Comparison of ENCODE assay signal across 22 mouse cellular contexts in genomic region chr10:93006970-93007369, GRCm38 (mm10).
DNase-seq lines count a peak whose midpoint lies in the region; ATAC-seq lines count a peak whose summit lies in the region.
"Had no signal": no experiment of that assay in that cellular context is flagged by ENCODE, and none has a peak within 500 bp of the region (broad histone marks: within the 10 kb centered on the region; RNA-seq: fewer than 3 reads in every experiment).

No protein-coding gene starts in this region.

- ATAC-seq in CD4-positive, CD25-positive, alpha-beta regulatory T cell, adult 4 months, result peak; percentile 83
- ATAC-seq in common myeloid progenitor, adult 5-6 weeks (replicated peaks; ENCODE audit: low read depth, poor library complexity, severe bottlenecking), result 0 out of 2 replicates have a peak, but pooled peaks have one; percentile 39
- ATAC-seq: forebrain, embryonic 15.5 days; intestine, embryonic 16.5 days; Patski had no signal

- peak; percentile 30 for DNase-seq in CD4-positive helper T cell, adult 2 months (ENCODE audit: low read depth, low spot score)
- peak; percentile 15 for DNase-seq in naive thymus-derived CD4-positive, alpha-beta T cell, adult 2 months (ENCODE audit: low read depth)
- no peak for DNase-seq in left cerebral cortex, adult 18-20 months (ENCODE audit: low spot score in 2 of 2)
- no peak for DNase-seq in retina, embryonic 14.5 days (ENCODE audit: low spot score)
- DNase-seq in gastrocnemius, adult 18-20 months (ENCODE audit: low spot score), result no peak
- DNase-seq: adrenal gland, adult 2 months; adrenal gland, postnatal 14 days; cerebellum, adult 11 months; cerebellum, adult 2 months; cerebellum, adult 9-11 months; cerebellum, postnatal 25 days; embryo, embryonic 11 days; gastrocnemius, postnatal 14 days; heart, adult 18-20 months; heart, postnatal 14 days; heart, postnatal 4 days; kidney, adult 2 months had no signal

Comparison
In these comparisons a context has a peak if more than half of its experiments do, and no peak if none do; other contexts are left out.
1. DNase-seq: peak in CD4-positive helper T cell, adult 2 months (single experiment) and naive thymus-derived CD4-positive, alpha-beta T cell, adult 2 months (single experiment); none in left cerebral cortex, adult 18-20 months (0 of 2), retina, embryonic 14.5 days (single experiment) and gastrocnemius, adult 18-20 months (single experiment).